Mouse (Mus musculus): Measurements from ENCODE around the gene Sart1.

Sart1 gene

GRCm38 (mm10) chr19:5335441-5335840 lies 53.1 kb downstream of the Sart1 start, which contains the start of gene Catsper1:
Gene Catsper1 (plus strand): TSS chr19:5335741.
- H3K4me1 ChIP-seq (replicated peaks; ENCODE audit: low read depth, low read length), result peaks cover 15% of the 10 kb centered on the region
- no peak within 1 kb of the TSS for H3K4me3 ChIP-seq (replicated peaks; ENCODE audit: low read length)
- TF ChIP-seq CTCF (conservative IDR thresholded peaks at IDR 0.05; ENCODE audit: low read length), result no peak
- no peak for TF ChIP-seq POU5F1 (IDR thresholded peaks at IDR 0.05; ENCODE audit: borderline replicate concordance, low read length)
- no peak for TF ChIP-seq NANOG (IDR thresholded peaks at IDR 0.05; ENCODE audit: borderline replicate concordance, low read length)
- H3K27me3 ChIP-seq (ENCODE audit: insufficient read depth, low read length), result no peaks in the 10 kb centered on the region
- no peaks in the 10 kb centered on the region for H3K9me3 ChIP-seq (ENCODE audit: low read length)
- no peaks in the 10 kb centered on the region for H3K36me3 ChIP-seq (ENCODE audit: insufficient read depth, low read length)

GRCm38 (mm10) chr19:5334741-5335140 lies 53.8 kb downstream of the Sart1 start:
- no peaks in the 10 kb centered on the region for H3K27me3 ChIP-seq (ENCODE audit: insufficient read depth, low read length)
- H3K4me1 ChIP-seq (replicated peaks; ENCODE audit: low read depth, low read length), result peaks cover 15% of the 10 kb centered on the region
- TF ChIP-seq NANOG (IDR thresholded peaks at IDR 0.05; ENCODE audit: borderline replicate concordance, low read length) (no peak), POU5F1 (IDR thresholded peaks at IDR 0.05; ENCODE audit: borderline replicate concordance, low read length) (no peak), CTCF (conservative IDR thresholded peaks at IDR 0.05; ENCODE audit: low read length) (no peak)
- no peaks in the 10 kb centered on the region for H3K36me3 ChIP-seq (ENCODE audit: insufficient read depth, low read length)
- no peak overlapping the region for H3K4me3 ChIP-seq (replicated peaks; ENCODE audit: low read length)
- H3K9me3 ChIP-seq (ENCODE audit: low read length), result no peaks in the 10 kb centered on the region

- Histone ChIP-seq H3K27me3 (ENCODE audit: insufficient read depth, low read length) (peaks cover 8% of the 10 kb centered on the region), H3K4me3 (replicated peaks; ENCODE audit: low read length) (0 out of 2 replicates have a peak overlapping the region, but pooled peaks have one; percentile 10), H3K36me3 (ENCODE audit: insufficient read depth, low read length) (no peaks in the 10 kb centered on the region), H3K9me3 (ENCODE audit: low read length) (no peaks in the 10 kb centered on the region), H3K4me1 (replicated peaks; ENCODE audit: low read depth, low read length) (peaks cover 8% of the 10 kb centered on the region)
- TF ChIP-seq POU5F1 (IDR thresholded peaks at IDR 0.05; ENCODE audit: borderline replicate concordance, low read length) (no peak), CTCF (conservative IDR thresholded peaks at IDR 0.05; ENCODE audit: low read length) (no peak), NANOG (IDR thresholded peaks at IDR 0.05; ENCODE audit: borderline replicate concordance, low read length) (no peak)
Measured at GRCm38 (mm10) chr19:5327970-5328369, 60.5 kb downstream of the Sart1 start.

All from E14TG2a.4 (cell line).